Mouse (Mus musculus) naive thymus-derived CD4-positive, alpha-beta T cell, adult 2 months (primary cell): Measurements from ENCODE around the gene Bcl3.

Experiments
- DNase-seq: peaks from one replicate; pipeline ENCODE4 v3.0.0-alpha.2; 2011; ENCODE audit warnings: low read depth

Bcl3 gene

DNA sequence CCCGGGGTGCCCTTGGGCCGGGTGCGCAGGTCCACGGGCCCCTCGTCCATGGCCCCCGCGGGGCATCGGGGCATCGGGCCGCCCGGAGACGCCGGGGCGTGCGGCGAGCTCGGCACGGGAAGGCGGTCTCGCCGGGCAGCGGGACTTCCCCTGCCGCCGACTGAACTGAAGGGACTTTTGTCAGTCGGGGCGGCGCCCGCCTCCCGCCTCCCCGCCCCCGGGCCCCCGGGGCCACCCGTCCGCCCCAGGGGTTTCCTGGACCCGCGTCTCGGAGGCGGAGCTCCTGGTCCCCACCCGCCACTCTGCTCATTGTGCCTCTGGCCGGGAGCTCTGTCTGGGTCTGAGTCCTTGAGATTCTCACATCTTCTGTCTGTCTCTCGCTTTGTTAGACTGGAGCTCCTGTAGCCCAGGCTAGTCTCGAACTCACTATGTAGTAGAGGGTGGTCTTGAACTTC, at the start of gene Bcl3:
Gene Bcl3 (minus strand): TSS at position 167 of the 455 bp plus-strand sequence.
- peak; percentile 79 for DNase-seq

DNA sequence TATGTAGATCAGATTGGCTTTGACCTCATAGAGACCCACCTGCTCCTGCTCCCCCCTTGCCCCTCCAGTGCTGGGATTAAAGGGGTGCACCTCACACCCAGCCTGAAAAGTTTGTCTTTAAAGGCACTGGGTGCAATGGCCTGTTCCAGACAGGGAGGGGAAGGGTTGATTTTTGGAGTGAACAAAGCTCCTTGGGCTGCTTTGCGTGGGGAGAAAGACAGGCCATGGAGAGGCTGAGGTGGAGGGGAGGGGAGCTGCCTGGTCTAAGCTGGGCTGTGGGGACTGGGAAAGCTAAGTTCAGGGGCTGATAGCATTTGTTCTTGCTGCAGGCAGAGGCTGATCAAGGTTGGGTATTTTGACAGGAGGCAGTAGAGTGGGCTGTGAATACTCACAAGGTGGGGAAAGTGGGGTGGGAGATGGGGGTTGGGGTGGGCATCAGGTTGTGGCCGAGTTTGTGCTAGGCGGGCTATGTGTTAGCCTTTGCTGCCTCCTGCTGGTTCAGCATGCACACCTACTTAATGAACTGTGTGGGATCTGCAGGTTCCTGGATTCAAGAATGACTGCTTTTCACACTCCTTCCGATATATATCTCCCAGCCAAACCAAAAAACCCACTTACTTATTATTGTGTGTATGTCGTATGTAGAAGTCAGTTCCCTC, 49.5 kb upstream of the Bcl3 start:
- peak; percentile 67 for DNase-seq

DNA sequence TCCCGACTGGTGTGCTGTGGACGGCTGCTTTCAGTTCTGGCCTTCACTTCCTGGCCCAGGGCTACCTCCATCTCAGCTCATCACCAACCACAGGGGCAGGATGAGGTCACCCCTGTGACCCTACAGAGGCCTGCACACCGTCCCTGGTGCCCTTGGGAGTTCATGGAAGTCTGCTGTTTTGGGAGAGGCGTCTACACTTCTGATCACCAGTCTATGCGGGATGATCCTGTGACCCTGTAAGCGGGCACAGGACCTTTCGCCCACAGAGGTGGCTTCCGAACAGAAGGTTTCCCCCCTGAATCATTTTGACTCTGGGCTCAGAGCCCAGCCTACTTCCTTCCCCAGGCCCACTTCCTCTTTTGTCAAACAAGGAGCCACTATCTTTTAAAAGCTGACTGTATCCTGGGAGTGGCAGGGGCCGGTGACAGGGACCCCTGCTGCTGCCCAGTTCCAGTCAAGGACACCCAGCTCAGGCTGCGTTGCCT, 48.6 kb upstream of the Bcl3 start:
- peak; percentile 46 for DNase-seq

DNA sequence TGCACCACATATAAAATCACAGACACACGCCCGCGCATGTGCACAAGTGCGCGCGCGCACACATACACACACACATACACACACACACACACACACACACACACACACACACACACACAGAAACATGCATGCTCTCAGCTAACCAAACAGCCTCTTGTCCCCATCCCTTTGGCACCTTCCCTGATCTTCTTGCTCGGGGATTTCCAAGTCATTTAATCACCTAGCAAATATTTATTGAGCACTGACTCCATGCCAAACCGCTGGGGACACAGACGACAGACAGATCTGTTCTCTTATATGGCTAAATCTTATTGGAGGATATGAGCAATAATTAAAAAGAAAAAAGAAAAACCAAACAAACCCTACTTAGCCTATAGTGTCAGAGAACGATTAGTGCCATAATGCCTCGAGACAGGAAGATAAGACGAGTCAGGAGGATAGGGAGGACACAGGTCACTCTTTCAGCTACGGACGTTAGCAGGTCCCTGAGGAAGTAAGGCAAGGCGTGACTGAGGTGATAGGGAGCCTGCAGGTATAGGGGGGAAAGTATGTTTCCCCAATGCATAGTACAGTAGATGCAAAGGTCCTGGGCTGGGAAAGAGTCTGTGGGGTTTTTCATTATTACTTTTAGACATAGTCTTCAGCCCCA, 45.3 kb upstream of the Bcl3 start:
- no peak for DNase-seq

DNA sequence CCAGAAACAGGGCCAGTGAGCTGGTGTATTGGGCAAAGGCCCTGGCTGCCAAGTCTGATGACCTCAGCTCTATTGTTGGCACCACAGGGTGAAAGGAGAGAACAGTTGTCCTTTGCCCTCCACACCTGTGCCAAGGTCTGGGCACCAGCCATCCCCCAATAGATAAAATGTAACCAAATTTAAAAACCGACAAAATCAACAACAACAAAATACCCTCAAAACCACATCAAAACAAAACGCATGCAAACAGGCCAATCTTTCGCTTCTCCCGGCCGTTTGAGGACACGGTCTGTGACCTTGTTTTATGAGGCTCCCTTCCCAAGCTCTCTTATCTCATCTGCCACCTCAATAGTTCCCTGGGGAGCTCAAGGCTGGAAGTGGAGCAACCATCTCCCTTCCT, 43.9 kb upstream of the Bcl3 start:
- DNase-seq = no peak

DNA sequence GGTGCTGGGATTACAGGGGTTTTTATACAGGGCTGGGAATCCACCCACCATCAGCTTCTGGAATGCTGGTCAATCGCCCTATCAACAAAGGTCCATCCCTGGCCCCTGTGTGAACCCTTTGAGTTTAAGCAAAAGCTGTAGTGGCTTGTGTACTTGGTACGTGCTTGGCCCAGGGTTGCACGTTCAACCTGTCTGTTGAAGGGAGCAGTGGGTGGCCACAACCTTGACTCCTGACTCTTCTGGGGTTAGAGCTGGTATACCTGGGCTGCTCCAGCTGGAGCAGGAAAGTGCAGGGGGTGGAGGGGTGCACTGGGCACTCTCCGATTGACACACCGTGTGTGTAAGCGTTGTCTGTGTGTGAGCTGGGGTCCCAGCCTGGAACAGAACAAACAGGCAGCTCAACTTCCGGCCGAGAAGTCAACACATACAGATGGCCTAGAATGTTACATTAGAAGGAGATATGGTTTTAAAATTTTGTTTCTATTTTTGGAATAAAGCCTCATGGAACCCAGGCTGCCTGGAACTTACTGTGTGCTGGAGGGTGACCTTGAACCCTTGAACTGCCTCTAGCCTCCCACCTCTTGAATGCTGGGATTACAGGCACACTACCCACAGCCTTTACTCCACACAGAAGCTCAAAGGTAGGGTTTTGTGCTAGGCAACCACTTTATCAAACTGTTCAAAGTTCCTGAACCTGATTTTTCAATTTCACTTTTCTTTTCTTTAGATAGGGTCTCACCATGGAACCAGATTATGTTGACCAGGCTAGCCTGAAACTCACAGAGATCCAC, 42.9 kb upstream of the Bcl3 start:
- DNase-seq = no peak

DNA sequence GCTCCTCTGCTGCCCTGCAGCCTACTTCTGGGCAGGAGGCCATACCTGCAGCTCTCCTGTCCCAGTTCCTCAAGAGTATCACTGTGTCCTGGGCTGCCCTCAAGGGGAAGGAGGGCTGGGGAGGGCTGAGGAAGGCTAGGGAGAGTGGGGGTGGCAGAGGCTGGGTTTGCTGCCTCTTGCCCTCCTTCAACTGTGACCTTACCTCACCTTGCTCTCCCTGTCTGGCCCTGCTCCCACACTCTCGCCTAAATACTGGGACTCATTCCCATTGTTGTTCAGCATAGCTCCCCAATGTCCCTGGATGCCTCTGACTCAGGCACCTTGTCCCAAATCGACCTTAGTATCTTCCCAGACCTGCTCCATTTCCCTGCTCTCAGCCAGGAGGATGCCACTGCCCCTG, 41.7 kb upstream of the Bcl3 start:
- DNase-seq = no peak

DNA sequence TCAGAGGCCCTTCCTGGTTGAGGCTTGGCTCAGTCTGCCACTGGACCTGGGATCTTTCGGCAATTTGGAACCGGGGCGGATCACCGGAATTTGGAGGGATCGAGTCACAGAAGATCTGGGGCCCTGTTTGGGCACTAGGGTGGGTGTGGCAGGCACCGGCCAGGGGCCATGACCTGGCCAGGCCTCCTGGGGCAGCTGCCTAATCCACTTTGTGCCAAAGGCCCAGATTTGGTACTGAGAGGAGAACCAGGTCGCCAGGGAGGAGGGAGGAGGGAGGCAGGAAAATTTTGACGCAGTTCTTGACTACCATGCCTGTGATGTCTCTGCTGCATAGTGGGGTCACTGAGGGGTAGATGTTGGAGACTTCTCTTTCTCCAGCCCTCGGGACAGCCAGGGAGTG, 38.6 kb upstream of the Bcl3 start, which contains the start of gene Ceacam16:
Gene Ceacam16 (minus strand): TSS at position 101 of the 400 bp plus-strand sequence.
- DNase-seq = no peak

DNA sequence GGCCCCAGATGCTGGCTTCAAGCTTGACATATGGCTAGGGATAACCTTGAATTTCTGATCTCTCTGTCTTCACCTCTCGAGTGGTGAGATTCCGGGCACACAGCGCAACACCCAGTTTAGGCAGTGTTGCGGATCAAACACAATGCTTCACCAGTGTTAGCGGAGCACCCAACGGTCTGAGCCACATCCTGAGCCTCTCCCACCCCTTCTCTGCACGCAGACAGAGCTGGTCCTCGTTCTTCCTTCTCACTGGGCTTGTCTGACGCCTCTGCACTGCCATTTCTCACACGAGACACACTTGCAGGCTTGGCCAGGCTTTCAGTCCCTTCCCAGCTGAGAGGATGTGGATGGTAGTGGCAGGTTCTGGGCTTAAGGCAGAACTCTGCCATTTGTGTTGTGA, 37.2 kb upstream of the Bcl3 start:
- DNase-seq = peak; percentile 61

DNA sequence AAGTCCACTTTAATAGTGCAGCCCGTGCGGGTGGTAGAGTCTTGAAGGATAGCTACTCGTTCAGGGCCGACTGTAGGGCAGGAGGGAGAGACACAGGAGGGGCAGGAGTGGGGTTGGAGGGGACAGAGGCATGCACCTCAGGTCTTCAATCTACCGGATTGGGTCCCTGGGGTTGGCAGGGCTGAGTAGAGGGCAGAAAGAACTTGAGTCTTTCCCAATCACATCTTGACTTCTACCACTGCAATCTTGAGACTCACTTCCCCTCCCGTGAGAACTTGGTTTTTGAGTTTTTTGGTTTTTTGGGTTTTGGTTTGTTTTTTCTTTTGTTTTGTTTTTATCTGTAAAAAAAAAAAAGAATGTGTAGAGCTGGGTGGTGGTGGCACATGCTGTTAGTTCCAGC, 33.7 kb upstream of the Bcl3 start:
- DNase-seq = no peak

DNA sequence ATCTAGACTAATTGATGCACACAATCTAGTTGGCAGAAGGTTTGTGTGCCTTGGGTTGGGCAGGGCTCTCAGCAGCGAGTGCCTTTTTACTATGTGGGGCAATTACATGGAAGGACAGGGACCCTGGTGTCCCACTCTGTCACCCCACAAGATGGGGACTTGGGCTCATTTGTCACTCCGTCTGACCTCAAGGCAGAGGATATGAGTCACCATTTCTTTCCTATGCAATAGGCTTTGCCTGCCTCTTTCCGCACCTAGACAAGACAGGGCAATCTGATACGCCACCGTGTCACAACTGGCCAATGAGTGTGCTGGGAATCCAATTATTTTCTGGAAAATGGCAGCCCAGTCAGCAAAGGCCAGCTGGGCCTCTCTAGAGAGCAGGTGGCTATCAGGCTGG, 33.1 kb upstream of the Bcl3 start:
- no peak for DNase-seq

DNA sequence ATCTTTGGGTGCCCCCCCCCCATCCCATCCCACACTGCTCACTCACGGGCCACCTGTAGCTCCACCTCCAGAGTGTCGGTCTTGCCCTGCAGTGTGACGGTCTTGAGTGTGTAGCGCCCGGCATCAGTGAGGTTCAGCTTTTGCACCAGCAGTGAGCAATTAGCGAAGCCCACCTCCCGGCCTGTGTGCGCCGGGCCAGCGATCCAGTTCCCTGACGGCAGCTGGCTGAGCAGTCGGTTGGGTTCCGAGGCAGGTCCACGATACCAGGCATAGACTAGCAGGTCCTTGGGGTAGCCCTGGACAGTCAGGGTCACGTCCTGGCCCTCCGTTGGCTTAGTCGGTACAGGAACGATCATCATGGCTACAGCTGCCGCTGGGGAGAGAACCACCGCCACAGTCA, 31.0 kb upstream of the Bcl3 start:
- DNase-seq = no peak

DNA sequence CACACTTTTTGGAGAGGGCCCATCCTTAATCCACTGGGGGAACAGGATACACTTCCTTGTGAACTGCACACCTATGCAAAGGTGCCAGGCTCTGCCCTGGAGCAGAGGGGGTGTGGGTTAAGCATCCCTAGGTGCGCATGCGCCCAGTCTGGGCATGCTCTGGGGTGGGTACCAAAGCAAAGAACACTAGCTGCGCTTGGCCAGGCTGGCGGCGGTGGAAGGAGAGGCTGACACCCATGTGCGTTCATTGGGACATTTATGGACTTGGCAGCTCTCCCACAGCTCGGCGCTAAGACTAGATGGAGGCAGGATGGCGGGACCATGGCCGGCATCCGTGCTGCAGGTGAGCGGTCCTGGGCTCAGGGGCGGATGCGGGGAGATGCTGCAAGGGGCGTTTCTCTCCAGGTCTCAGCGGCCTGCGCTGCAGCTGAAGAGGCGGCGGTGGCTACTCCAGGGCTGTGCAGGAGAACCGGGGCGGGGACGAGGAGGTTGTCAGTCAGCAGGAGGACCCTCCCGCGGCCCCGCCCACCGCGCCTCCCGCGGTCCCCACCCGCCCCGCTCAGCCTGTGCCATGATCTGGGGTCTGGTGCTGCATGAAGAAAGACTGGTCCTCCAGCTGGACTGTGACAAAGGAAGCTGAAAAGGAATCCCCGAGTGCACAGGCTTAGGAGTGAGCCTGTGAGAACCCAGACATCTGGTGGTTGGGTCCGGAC, 29.4 kb upstream of the Bcl3 start, which contains the start of gene Gm19345:
Gene Gm19345 (plus strand): TSS at position 146 of the 713 bp plus-strand sequence.
- no peak for DNase-seq

DNA sequence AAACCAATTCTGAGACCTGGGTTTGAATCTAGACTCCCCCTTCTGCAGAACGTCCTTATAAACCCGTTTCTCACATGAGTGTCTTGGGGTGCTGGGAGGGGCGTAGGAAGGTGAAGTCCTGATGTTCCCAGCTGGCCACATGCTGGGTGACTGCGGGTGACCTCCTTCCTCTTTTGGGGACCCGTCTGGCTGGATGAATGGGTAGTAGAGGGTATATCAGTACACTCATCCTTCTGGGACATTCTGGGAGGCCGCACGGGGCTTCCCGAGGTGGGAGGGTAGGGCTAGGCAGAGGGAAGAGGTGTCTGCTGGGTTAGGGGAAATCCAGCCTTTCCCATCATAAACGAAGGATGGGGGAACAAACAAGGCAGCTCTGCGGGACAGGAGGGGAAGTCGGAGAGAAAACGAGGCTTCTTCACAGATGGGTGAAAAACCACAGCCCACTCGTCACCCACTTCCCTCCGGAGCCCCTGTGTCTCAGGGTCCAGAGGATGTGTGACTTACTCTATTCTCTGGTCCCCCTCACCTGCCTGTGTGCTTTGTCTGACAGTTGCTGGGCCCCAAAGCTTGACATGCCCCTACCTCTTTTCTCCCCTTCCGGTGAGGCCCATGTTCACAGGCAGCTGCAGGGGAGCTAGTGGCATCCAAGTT, 22.1 kb upstream of the Bcl3 start:
- peak; percentile 61 for DNase-seq

DNA sequence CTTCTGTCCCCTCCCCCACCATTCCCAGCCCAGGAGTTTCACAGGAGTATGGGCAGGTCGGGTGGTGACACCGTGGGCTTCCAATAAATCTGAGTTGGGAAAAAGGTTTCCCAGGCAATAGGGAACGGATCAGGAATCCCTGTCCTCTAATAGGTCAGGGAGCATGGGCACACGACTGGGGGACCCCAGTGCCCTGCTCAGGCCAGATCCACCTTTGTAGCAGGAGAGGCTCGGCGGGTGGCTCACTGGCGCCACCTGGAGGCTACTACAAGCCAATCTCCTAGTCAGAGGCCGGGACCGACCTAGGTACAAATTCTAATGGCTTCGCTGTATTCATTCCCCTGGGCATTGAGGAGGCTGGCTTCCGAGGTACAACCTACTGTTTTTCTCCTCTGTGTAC, 21.0 kb upstream of the Bcl3 start:
- peak; percentile 84 for DNase-seq

DNA sequence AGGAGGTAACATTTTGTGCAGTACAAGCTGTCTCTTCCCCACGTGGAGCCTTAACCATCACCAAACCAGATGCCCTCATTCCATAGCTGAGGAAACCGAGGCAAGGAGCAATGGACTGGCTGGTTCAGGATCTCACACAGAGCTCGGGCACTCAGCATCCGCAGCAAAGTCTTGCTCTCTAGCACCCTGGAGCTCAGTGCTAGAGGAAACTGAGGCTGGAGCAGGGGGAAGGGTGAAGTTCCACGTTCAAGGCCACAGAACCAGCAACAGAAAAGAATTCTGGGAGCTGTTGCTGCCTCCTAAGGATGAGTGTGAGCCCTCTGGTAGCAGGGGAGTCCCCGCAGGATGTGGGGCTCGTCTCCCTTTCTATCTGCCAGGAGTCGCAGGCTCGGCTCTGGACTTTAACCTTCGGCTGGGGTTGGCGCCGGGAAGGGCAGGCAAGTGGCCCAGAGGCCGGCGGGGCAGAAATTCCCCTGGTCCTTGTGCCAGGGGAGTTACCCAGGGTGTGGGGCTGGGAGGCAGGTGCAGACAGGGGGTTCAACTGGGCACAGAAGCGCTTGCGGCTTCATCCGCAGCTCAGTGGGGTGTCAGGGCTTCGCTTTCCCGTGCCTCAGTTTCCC, 20.4 kb upstream of the Bcl3 start:
- DNase-seq = no peak

DNA sequence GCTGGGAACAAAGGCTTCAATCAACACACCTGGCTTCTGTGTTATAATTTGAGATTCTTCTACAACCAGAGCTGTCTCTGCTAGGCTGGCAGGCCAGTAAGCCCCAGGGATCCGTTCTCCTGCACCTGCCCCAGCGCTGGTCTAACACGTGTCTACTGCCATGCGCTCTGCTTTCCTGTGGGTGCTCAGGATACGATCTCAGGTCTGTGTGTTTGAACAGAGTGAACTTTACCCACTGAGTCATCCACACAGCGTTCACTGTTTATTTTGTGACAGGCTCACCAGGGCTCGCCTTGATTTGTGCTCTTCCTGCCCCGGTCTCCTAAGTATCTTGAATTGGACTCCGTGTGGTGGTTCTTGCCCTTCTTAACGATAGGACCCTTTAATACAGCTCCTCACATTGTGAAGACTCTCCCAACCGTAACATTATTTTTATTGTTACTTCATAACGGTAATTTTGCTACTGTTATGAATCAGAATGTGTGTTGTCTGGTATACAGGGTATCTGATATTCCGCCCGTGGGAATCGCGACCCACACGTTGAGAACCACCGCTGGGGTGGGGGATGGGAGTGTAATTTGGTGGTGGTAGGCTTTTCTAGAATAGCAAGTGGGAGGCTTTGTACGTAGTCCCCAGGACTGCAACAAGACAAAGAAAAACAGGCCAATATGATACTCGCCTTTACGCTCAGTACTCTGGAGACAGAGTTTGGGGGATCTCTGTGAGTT, 19.3 kb upstream of the Bcl3 start:
- DNase-seq = no peak

DNA sequence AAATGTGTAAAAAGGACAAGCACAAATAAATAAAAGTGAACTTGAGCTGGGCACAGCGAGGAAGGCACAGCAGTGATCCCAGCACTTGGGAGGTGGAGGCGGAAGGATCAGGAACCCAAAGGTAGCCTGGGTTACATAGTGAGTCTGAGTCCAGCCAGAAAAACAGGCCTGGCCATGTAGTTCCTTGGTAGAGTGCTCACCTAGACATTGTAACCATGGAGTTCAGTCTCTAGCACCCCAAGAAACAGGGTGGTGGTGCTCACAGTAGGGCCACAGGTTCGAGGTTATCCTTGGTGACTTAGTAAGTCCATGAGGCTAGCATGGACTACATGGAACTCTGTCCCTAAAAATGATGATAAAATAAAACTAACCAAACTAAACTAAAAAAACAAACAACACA, 18.4 kb upstream of the Bcl3 start:
- no peak for DNase-seq

DNA sequence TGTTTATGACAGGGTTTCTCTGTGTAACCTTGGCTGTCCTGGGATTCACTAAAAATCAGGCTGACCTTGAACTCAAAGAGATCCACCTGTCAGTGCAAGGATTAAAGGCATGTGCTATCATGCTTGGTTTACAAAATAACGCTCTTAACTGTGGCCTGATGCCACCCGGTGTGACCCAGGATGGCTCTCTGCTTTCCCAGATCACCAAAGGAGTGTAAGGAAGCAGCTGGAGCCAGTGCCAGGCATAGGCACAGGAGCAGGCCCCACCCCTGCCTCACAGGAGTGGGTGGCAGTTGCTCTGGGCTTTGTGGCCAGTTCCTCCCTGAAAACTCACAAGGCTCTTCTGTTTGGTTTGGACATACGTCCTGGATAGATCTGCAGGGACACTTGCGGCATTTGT, 17.8 kb upstream of the Bcl3 start:
- no peak for DNase-seq

DNA sequence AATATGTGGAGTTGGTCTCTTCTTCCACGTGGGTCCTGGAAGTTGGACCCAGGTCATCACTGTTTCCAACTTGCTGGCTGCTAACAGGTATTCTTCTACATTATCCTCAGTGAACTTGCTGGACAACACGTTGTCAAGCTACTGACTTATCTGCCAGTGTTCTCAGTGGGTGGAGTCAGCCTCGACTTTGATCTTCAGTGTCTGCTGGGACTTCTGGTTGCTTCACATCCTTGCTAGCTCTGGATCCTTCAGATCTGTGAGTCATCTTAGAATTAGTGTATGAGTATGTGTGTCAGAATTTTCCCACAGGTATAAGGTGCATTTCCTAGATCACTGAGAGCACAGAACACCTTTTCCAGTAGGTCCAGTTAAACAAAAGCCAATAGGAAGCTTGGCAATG, 14.3 kb upstream of the Bcl3 start:
- DNase-seq = peak; percentile 55
